Mouse (Mus musculus) liver, embryonic 13.5 days (tissue): ENCODE data around the gene Gm266. TPM values are rescaled to one million over a fixed set of nuclear protein-coding genes. Genes with fewer than 3 reads are reported as not detected.

Experiments used
- ATAC-seq: fragments of 200-750 bp; cut with Nextera tagmentation; 2 replicates; pipeline ENCODE4 v1.8.0; 2017; ENCODE audit warnings: low read depth, mild to moderate bottlenecking, moderate number of reproducible peaks, moderate library complexity
- DNase-seq: peaks from one replicate; pipeline ENCODE4 v3.0.0; 2022
- H3K27ac ChIP-seq: fragments of 300-500 bp; sonication (generic); 2 replicates; pipeline ENCODE4 v1.5.1; 2015; ENCODE audit warnings: moderate library complexity, mild to moderate bottlenecking, inconsistent platforms
- H3K27me3 ChIP-seq: fragments of 300-500 bp; sonication (generic); 2 replicates; pipeline ENCODE4 v1.6.1; 2015; ENCODE audit warnings: mild to moderate bottlenecking, inconsistent platforms
- H3K36me3 ChIP-seq: fragments of 300-500 bp; sonication (generic); 2 replicates; pipeline ENCODE4 v1.6.1; 2015; ENCODE audit warnings: mild to moderate bottlenecking, inconsistent platforms
- H3K4me1 ChIP-seq: fragments of 300-500 bp; sonication (generic); replicated peaks from 2 replicates; pipeline ENCODE4 v1.6.1; 2015; ENCODE audit warnings: inconsistent platforms
- H3K4me2 ChIP-seq: fragments of 300-500 bp; sonication (generic); 2 replicates; pipeline ENCODE4 v1.6.1; 2015; ENCODE audit warnings: inconsistent platforms, mild to moderate bottlenecking, moderate library complexity
- H3K4me3 ChIP-seq: fragments of 300-500 bp; sonication (generic); replicated peaks from 2 replicates; pipeline ENCODE4 v1.5.1; 2015; ENCODE audit warnings: mild to moderate bottlenecking, inconsistent platforms
- H3K9ac ChIP-seq: fragments of 300-500 bp; sonication (generic); 2 replicates; pipeline ENCODE4 v1.6.1; 2015; ENCODE audit warnings: mild to moderate bottlenecking, inconsistent platforms
- H3K9me3 ChIP-seq: fragments of 300-500 bp; sonication (generic); replicated peaks from 2 replicates; pipeline ENCODE4 v1.6.1; 2016; ENCODE audit warnings: inconsistent platforms
- WGBS: fragments of 180-500 bp; shearing (Covaris S2); methylation state at CpG from one replicate; pipeline ENCODE4 v1.1.7; 2015; ENCODE audit not compliant: insufficient replicate concordance; 5-methylcytosine and 5-hydroxymethylcytosine counted together
- polyA plus RNA-seq: library from polyadenylated mRNA; unstranded; fragments of >200 nt; fragmentation: Nextera tagmentation; extraction: Ambion mirVana; gene quantifications from 2 replicates; pipeline ENCODE4 v1.2.1, GENCODE M21; 2015

The Gm266 gene
- 0.76 and 1.0 TPM in 2 replicates for polyA plus RNA-seq

- H3K27me3 ChIP-seq = peaks cover 95% of the 10 kb centered on the region
- DNase-seq = no peak
- H3K9ac ChIP-seq = 0 out of 2 replicates have a peak within 1 kb of the TSS, but pooled peaks have one; percentile 13
- WGBS = 3% methylated on average over 58 of the region's 58 CpGs
- ATAC-seq = no peak
- H3K9me3 ChIP-seq = no peaks in the 10 kb centered on the region
- peak within 1 kb of the TSS; percentile 50 for H3K4me3 ChIP-seq
- no peak within 1 kb of the TSS for H3K27ac ChIP-seq
- H3K4me1 ChIP-seq = peaks cover 18% of the 10 kb centered on the region
- H3K4me2 ChIP-seq = peak within 1 kb of the TSS; percentile 62
- H3K36me3 ChIP-seq = no peaks in the 10 kb centered on the region
Measured at GRCm38 (mm10) chr12:111485652-111486306, at the start of gene Gm266. Gm266 (minus strand) TSS chr12:111485823.

- Histone ChIP-seq H3K27ac (peak overlapping the region; percentile 86), H3K36me3 (peaks cover 16% of the 10 kb centered on the region), H3K4me2 (peak overlapping the region; percentile 40), H3K4me1 (peaks cover 46% of the 10 kb centered on the region), H3K27me3 (peaks cover 38% of the 10 kb centered on the region), H3K9me3 (no peaks in the 10 kb centered on the region), H3K9ac (peak overlapping the region; percentile 93), H3K4me3 (peak overlapping the region; percentile 7; the same call in 1 of the 2 replicates)
- WGBS = 12% methylated on average over 6 of the region's 6 CpGs
- DNase-seq (peak; percentile 76), ATAC-seq (peak; percentile 62)
Measured at GRCm38 (mm10) chr12:111535281-111535680, 49.7 kb upstream of the Gm266 start.

GRCm38 (mm10) chr12:111533096-111533794 is 47.6 kb upstream of the Gm266 start:
- Histone ChIP-seq H3K27ac (no peak overlapping the region), H3K9me3 (no peaks in the 10 kb centered on the region), H3K36me3 (no peaks in the 10 kb centered on the region), H3K4me1 (peaks cover 34% of the 10 kb centered on the region), H3K4me3 (no peak overlapping the region), H3K4me2 (no peak overlapping the region), H3K9ac (no peak overlapping the region), H3K27me3 (peaks cover 55% of the 10 kb centered on the region)
- DNase-seq = no peak
- ATAC-seq = no peak
- 56% methylated on average over 11 of the region's 11 CpGs for WGBS

- WGBS = 19% methylated on average over 8 of the region's 8 CpGs
- DNase-seq (no peak), ATAC-seq (no peak)
- H3K4me1 ChIP-seq = peaks cover 10% of the 10 kb centered on the region; the same call in 1 of the 2 replicates
- no peaks in the 10 kb centered on the region for H3K9me3 ChIP-seq
- H3K36me3 ChIP-seq = no peaks in the 10 kb centered on the region
- H3K9ac ChIP-seq = no peak overlapping the region
- H3K4me2 ChIP-seq = no peak overlapping the region
- no peak overlapping the region for H3K4me3 ChIP-seq
- H3K27me3 ChIP-seq = peaks cover 83% of the 10 kb centered on the region
- no peak overlapping the region for H3K27ac ChIP-seq
Measured at GRCm38 (mm10) chr12:111529192-111529591, 43.6 kb upstream of the Gm266 start.

- no peak overlapping the region for H3K27ac ChIP-seq
- H3K9ac ChIP-seq = no peak overlapping the region
- H3K4me1 ChIP-seq = peaks cover 13% of the 10 kb centered on the region; the same call in 1 of the 2 replicates
- ATAC-seq (no peak), DNase-seq (no peak)
- no peak overlapping the region for H3K4me3 ChIP-seq
- H3K4me2 ChIP-seq = no peak overlapping the region
- H3K27me3 ChIP-seq = peaks cover 85% of the 10 kb centered on the region
- H3K36me3 ChIP-seq = no peaks in the 10 kb centered on the region
- no peaks in the 10 kb centered on the region for H3K9me3 ChIP-seq
- WGBS = 47% methylated on average over 8 of the region's 8 CpGs
Measured at GRCm38 (mm10) chr12:111527643-111528281, 42.1 kb upstream of the Gm266 start.

GRCm38 (mm10) chr12:111524883-111525282 is 39.3 kb upstream of the Gm266 start:
- no peak overlapping the region for H3K4me2 ChIP-seq
- WGBS = 57% methylated on average over 3 of the region's 3 CpGs
- H3K9me3 ChIP-seq = 0 out of 2 replicates have a peak, but pooled peaks cover 6% of the 10 kb centered on the region
- H3K27me3 ChIP-seq = peaks cover 70% of the 10 kb centered on the region
- H3K27ac ChIP-seq = no peak overlapping the region
- no peak overlapping the region for H3K4me3 ChIP-seq
- no peaks in the 10 kb centered on the region for H3K36me3 ChIP-seq
- peaks cover 16% of the 10 kb centered on the region for H3K4me1 ChIP-seq
- no peak overlapping the region for H3K9ac ChIP-seq
- no peak for ATAC-seq
- no peak for DNase-seq

- H3K27me3 ChIP-seq = peaks cover 70% of the 10 kb centered on the region
- no peak for DNase-seq
- H3K4me3 ChIP-seq = no peak overlapping the region
- WGBS = 41% methylated on average over 1 of the region's 1 CpGs
- no peak overlapping the region for H3K9ac ChIP-seq
- peaks cover 20% of the 10 kb centered on the region for H3K4me1 ChIP-seq
- no peak overlapping the region for H3K4me2 ChIP-seq
- no peak for ATAC-seq
- peak overlapping the region; percentile 15; the same call in 1 of the 2 replicates for H3K27ac ChIP-seq
- H3K9me3 ChIP-seq = 0 out of 2 replicates have a peak, but pooled peaks cover 6% of the 10 kb centered on the region
- H3K36me3 ChIP-seq = no peaks in the 10 kb centered on the region
Measured at GRCm38 (mm10) chr12:111524469-111524868, 38.8 kb upstream of the Gm266 start.

GRCm38 (mm10) chr12:111520994-111521393 is 35.4 kb upstream of the Gm266 start:
- H3K4me1 ChIP-seq = peaks cover 51% of the 10 kb centered on the region
- H3K9me3 ChIP-seq = 0 out of 2 replicates have a peak, but pooled peaks cover 6% of the 10 kb centered on the region
- no peak overlapping the region for H3K4me2 ChIP-seq
- H3K4me3 ChIP-seq = no peak overlapping the region
- ATAC-seq = no peak
- no peak overlapping the region for H3K9ac ChIP-seq
- no peak for DNase-seq
- H3K27me3 ChIP-seq = peaks cover 39% of the 10 kb centered on the region
- H3K27ac ChIP-seq = no peak overlapping the region
- no peaks in the 10 kb centered on the region for H3K36me3 ChIP-seq
- WGBS = 54% methylated on average over 2 of the region's 2 CpGs

GRCm38 (mm10) chr12:111519821-111520220 is 34.2 kb upstream of the Gm266 start:
- H3K27ac ChIP-seq = peak overlapping the region; percentile 99
- peaks cover 28% of the 10 kb centered on the region for H3K27me3 ChIP-seq
- no peak overlapping the region for H3K4me3 ChIP-seq
- 66% methylated on average over 5 of the region's 5 CpGs for WGBS
- H3K4me2 ChIP-seq = peak overlapping the region; percentile 69; the same call in 1 of the 2 replicates
- ATAC-seq (no peak), DNase-seq (no peak)
- no peaks in the 10 kb centered on the region for H3K36me3 ChIP-seq
- H3K9ac ChIP-seq = peak overlapping the region; percentile 73; the same call in 1 of the 2 replicates
- H3K9me3 ChIP-seq = peaks cover 6% of the 10 kb centered on the region; the same call in 1 of the 2 replicates
- H3K4me1 ChIP-seq = peaks cover 58% of the 10 kb centered on the region

GRCm38 (mm10) chr12:111518391-111518790 is 32.8 kb upstream of the Gm266 start:
- H3K27ac ChIP-seq = peak overlapping the region; percentile 99
- peaks cover 13% of the 10 kb centered on the region; the same call in 1 of the 2 replicates for H3K27me3 ChIP-seq
- DNase-seq (peak; percentile 60), ATAC-seq (peak; percentile 66)
- H3K4me1 ChIP-seq = peaks cover 71% of the 10 kb centered on the region
- WGBS = 50% methylated on average over 9 of the region's 9 CpGs
- peaks cover 6% of the 10 kb centered on the region; the same call in 1 of the 2 replicates for H3K9me3 ChIP-seq
- no peaks in the 10 kb centered on the region for H3K36me3 ChIP-seq
- peak overlapping the region; percentile 73 for H3K9ac ChIP-seq
- H3K4me2 ChIP-seq = peak overlapping the region; percentile 69
- peak overlapping the region; percentile 34 for H3K4me3 ChIP-seq

- peak overlapping the region; percentile 99 for H3K27ac ChIP-seq
- H3K27me3 ChIP-seq = 0 out of 2 replicates have a peak, but pooled peaks cover 11% of the 10 kb centered on the region
- peak; percentile 88 for DNase-seq
- peak overlapping the region; percentile 73 for H3K9ac ChIP-seq
- H3K4me3 ChIP-seq = peak overlapping the region; percentile 34
- peaks cover 6% of the 10 kb centered on the region; the same call in 1 of the 2 replicates for H3K9me3 ChIP-seq
- WGBS = 11% methylated on average over 4 of the region's 4 CpGs
- peaks cover 70% of the 10 kb centered on the region for H3K4me1 ChIP-seq
- H3K4me2 ChIP-seq = peak overlapping the region; percentile 69
- ATAC-seq = peak; percentile 95
- H3K36me3 ChIP-seq = no peaks in the 10 kb centered on the region
Measured at GRCm38 (mm10) chr12:111517901-111518300, 32.3 kb upstream of the Gm266 start.
